Mouse (Mus musculus) right cerebral cortex, adult 2 months (tissue): ENCODE data around the gene Tbxas1.

Source experiments
- DNase-seq, 2 experiments: peaks; one replicate each; pipeline ENCODE4 v3.0.0; 2021 to 2022; ENCODE audit warnings: low spot score in 2 of 2

Gene Tbxas1

GRCm38 (mm10) chr6:38892017-38892416, 16.8 kb downstream of the Tbxas1 start:
- DNase-seq = no peak

- DNase-seq = no peak
Observed at GRCm38 (mm10) chr6:38893615-38894014, 18.4 kb downstream of the Tbxas1 start.

GRCm38 (mm10) chr6:38900073-38900472, 24.9 kb downstream of the Tbxas1 start:
- DNase-seq = no peak

- DNase-seq = no peak
Observed at GRCm38 (mm10) chr6:38900479-38901126, 25.4 kb downstream of the Tbxas1 start.

GRCm38 (mm10) chr6:38901152-38901551, 25.9 kb downstream of the Tbxas1 start:
- no peak for DNase-seq

GRCm38 (mm10) chr6:38901636-38902035, 26.4 kb downstream of the Tbxas1 start:
- no peak for DNase-seq

GRCm38 (mm10) chr6:38902820-38903439, 27.7 kb downstream of the Tbxas1 start:
- DNase-seq = no peak

- DNase-seq = no peak
Observed at GRCm38 (mm10) chr6:38906005-38906404, 30.8 kb downstream of the Tbxas1 start.

- no peak for DNase-seq
Observed at GRCm38 (mm10) chr6:38908401-38908800, 33.2 kb downstream of the Tbxas1 start.

GRCm38 (mm10) chr6:38910828-38911559, 35.8 kb downstream of the Tbxas1 start:
- peak; percentile 59 to 60 for DNase-seq

GRCm38 (mm10) chr6:38912121-38912660, 37.0 kb downstream of the Tbxas1 start:
- no peak for DNase-seq

- DNase-seq = no peak
Observed at GRCm38 (mm10) chr6:38912845-38913244, 37.6 kb downstream of the Tbxas1 start.

GRCm38 (mm10) chr6:38913386-38914042, 38.3 kb downstream of the Tbxas1 start:
- peak; percentile 14 to 32 for DNase-seq

GRCm38 (mm10) chr6:38914181-38914580, 39.0 kb downstream of the Tbxas1 start:
- no peak for DNase-seq

GRCm38 (mm10) chr6:38915776-38916175, 40.6 kb downstream of the Tbxas1 start:
- DNase-seq = no peak

GRCm38 (mm10) chr6:38916571-38916970, 41.4 kb downstream of the Tbxas1 start:
- DNase-seq = no peak

- no peak for DNase-seq
Observed at GRCm38 (mm10) chr6:38917415-38917814, 42.2 kb downstream of the Tbxas1 start.

GRCm38 (mm10) chr6:38918728-38919127, 43.5 kb downstream of the Tbxas1 start:
- no peak for DNase-seq

GRCm38 (mm10) chr6:38919135-38919740, 44.0 kb downstream of the Tbxas1 start:
- DNase-seq = no peak

GRCm38 (mm10) chr6:38920141-38920540, 44.9 kb downstream of the Tbxas1 start:
- DNase-seq = no peak

GRCm38 (mm10) chr6:38921095-38921809, 46.0 kb downstream of the Tbxas1 start:
- DNase-seq = no peak
